Mouse (Mus musculus) hindbrain, embryonic 13.5 days (tissue): ENCODE results near the gene Lamc1. TPM values are rescaled to one million over a fixed set of nuclear protein-coding genes. Genes with fewer than 3 reads are reported as not detected.

Experiments used
- ATAC-seq: fragments of 200-750 bp; cut with Nextera tagmentation; 2 replicates; pipeline ENCODE4 v1.8.0; 2017; ENCODE audit warnings: moderate TSS enrichment; ENCODE audit not compliant: low FRiP score
- H3K27ac ChIP-seq: fragments of 300-500 bp; sonication (generic); 2 replicates; pipeline ENCODE4 v1.5.1; 2015; ENCODE audit warnings: inconsistent platforms, mild to moderate bottlenecking, moderate library complexity
- H3K27me3 ChIP-seq: fragments of 300-500 bp; sonication (generic); 2 replicates; pipeline ENCODE4 v1.6.1; 2015; ENCODE audit warnings: mild to moderate bottlenecking, inconsistent platforms
- H3K36me3 ChIP-seq: fragments of 300-500 bp; sonication (generic); 2 replicates; pipeline ENCODE4 v1.6.1; 2015; ENCODE audit warnings: mild to moderate bottlenecking, inconsistent platforms
- H3K4me1 ChIP-seq: fragments of 300-500 bp; sonication (generic); replicated peaks from 2 replicates; pipeline ENCODE4 v1.6.1; 2015; ENCODE audit warnings: inconsistent platforms
- H3K4me2 ChIP-seq: fragments of 300-500 bp; sonication (generic); 2 replicates; pipeline ENCODE4 v1.6.1; 2015; ENCODE audit warnings: inconsistent platforms, mild to moderate bottlenecking, moderate library complexity
- H3K4me3 ChIP-seq: fragments of 300-500 bp; sonication (generic); 2 replicates; pipeline ENCODE4 v1.5.1; 2015; ENCODE audit warnings: mild to moderate bottlenecking, inconsistent platforms
- H3K9ac ChIP-seq: fragments of 300-500 bp; sonication (generic); 2 replicates; pipeline ENCODE4 v1.6.1; 2015; ENCODE audit warnings: mild to moderate bottlenecking, inconsistent platforms
- H3K9me3 ChIP-seq: fragments of 300-500 bp; sonication (generic); 2 replicates; pipeline ENCODE4 v1.6.1; 2016; ENCODE audit warnings: inconsistent platforms
- WGBS: fragments of 180-500 bp; shearing (Covaris S2); methylation state at CpG from one replicate; pipeline ENCODE4 v1.1.7; 2015; 5-methylcytosine and 5-hydroxymethylcytosine counted together
- polyA plus RNA-seq: library from polyadenylated mRNA; unstranded; fragments of >200 nt; fragmentation: Nextera tagmentation; extraction: Ambion mirVana; gene quantifications from 2 replicates; pipeline ENCODE4 v1.2.1, GENCODE M21; 2015

The Lamc1 gene
- polyA plus RNA-seq, 1 experiment from 2014 or later, result 20.2 TPM

DNA sequence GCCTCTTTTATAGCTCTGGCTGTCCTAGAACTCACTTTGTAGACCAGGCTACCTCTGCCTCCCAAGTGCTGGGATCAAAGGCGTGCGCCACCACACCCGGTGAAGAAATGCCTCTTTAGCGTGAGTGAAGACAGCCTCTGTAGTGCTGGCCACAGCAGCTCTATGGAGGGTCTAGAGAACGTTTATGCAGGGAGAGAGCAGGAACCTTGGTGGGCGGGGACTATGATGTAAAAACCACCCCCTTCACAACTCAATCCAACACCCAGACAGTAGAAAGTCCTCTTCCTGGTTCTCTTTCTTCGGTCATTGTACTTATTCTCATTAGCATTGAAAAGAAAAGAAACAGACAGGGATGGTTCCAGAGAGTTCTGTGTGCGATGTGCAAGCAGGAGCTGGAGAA, 105.5 kb downstream of the Lamc1 start:
- peaks cover 78% of the 10 kb centered on the region for H3K36me3 ChIP-seq
- no peak overlapping the region for H3K4me3 ChIP-seq
- no peak for ATAC-seq
- no peaks in the 10 kb centered on the region for H3K4me1 ChIP-seq
- H3K27me3 ChIP-seq, result no peaks in the 10 kb centered on the region
- no peak overlapping the region for H3K27ac ChIP-seq
- H3K9ac ChIP-seq, result no peak overlapping the region
- H3K9me3 ChIP-seq, result no peaks in the 10 kb centered on the region
- H3K4me2 ChIP-seq, result no peak overlapping the region
- 88% methylated on average over 8 of the region's 8 CpGs for WGBS

DNA sequence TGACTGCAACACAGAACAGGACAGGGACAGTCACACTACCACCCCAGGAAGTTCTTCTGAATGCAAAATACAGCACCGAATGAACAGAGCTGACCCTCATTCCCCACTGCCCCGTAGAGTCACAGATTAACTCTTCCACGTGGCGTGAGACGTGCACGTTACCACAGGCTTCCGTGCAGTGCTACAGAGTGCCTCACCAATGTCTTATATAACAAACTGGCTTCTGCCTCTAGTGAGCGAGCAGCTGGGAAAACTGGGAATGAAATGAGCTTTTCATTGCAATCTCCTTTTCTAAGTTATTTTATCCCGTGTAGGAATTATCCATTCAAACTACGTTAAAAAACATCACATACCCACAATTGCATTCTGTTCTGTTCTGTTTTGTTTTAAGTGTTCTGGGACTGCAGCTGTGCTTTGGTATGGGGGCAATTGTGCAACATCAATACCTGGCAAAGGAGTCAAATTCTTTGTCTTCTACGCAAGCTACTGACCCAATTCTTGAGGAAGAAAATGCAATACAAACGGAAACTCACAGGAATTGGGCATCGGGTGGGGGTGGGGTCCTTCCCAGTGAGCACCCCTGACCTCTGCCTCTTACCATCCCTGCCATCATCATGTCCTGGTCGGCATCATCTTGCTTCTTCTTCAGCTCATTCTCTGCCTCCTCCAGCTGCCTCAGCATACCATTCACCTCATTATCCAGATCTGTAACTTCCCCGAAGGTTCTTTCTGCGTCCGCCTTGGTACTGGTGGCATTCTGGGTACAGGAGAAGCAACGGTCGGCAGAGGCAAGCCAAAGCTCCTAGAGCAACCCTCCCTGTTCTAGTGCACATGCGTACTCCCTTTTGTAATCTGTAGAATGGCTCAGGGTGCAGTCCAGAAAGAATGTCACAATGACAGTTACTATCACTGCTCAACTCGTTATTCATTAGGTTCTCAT, 106.5 kb downstream of the Lamc1 start:
- ATAC-seq, result no peak
- 91% methylated on average over 21 of the region's 21 CpGs for WGBS
- Histone ChIP-seq H3K9me3 (no peaks in the 10 kb centered on the region), H3K4me2 (no peak overlapping the region), H3K9ac (no peak overlapping the region), H3K4me1 (no peaks in the 10 kb centered on the region), H3K36me3 (peaks cover 79% of the 10 kb centered on the region), H3K27me3 (no peaks in the 10 kb centered on the region), H3K27ac (no peak overlapping the region), H3K4me3 (no peak overlapping the region)

DNA sequence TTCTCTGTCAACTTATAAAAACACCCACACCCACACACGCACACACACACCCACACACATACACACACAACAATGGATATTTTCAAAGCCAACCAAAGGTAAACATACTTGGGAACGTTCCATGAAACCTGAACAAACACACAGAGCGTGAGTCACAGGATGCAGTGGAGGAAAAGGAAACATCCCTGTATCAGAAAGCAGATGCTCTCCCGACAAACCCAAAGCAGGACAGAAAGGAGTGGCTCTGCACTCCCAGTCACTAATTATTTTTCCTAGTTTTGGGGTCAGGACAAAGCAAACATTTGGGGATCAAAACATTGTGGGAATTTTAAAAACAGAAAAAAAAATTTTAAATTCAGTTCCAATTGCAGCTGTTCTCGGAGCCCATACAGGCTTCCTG, 108.3 kb downstream of the Lamc1 start:
- H3K4me1 ChIP-seq, result no peaks in the 10 kb centered on the region
- no peak overlapping the region for H3K4me2 ChIP-seq
- H3K27me3 ChIP-seq, result no peaks in the 10 kb centered on the region
- H3K27ac ChIP-seq, result no peak overlapping the region
- no peak overlapping the region for H3K4me3 ChIP-seq
- peaks cover 81% of the 10 kb centered on the region for H3K36me3 ChIP-seq
- no peak for ATAC-seq
- no peaks in the 10 kb centered on the region for H3K9me3 ChIP-seq
- H3K9ac ChIP-seq, result no peak overlapping the region
- 80% methylated on average over 5 of the region's 5 CpGs for WGBS

DNA sequence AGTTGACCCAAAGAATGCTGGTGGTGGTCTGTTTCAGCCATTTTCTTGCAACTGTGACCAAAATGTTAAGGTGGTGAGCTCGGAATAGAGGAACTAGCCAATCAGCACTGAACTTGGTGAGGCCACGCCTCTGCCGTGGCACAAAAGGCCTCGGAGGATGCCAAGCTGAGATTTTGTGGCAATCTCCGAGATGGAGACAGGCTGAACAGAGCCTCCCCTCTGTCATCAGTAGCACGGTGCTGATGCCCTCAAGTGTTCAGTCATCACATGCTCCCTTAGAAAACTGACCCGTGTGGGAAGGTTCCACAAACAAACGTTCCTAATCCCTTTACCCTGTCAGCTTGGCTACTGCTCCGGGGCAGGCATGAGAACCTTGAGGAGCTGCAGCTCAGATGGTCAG, 113.2 kb downstream of the Lamc1 start:
- no peak overlapping the region for H3K27ac ChIP-seq
- no peaks in the 10 kb centered on the region for H3K4me1 ChIP-seq
- no peak for ATAC-seq
- no peak overlapping the region for H3K4me2 ChIP-seq
- H3K9me3 ChIP-seq, result no peaks in the 10 kb centered on the region
- no peak overlapping the region for H3K9ac ChIP-seq
- H3K27me3 ChIP-seq, result no peaks in the 10 kb centered on the region
- peaks cover 50% of the 10 kb centered on the region for H3K36me3 ChIP-seq
- 67% methylated on average over 9 of the region's 9 CpGs for WGBS
- no peak overlapping the region for H3K4me3 ChIP-seq

DNA sequence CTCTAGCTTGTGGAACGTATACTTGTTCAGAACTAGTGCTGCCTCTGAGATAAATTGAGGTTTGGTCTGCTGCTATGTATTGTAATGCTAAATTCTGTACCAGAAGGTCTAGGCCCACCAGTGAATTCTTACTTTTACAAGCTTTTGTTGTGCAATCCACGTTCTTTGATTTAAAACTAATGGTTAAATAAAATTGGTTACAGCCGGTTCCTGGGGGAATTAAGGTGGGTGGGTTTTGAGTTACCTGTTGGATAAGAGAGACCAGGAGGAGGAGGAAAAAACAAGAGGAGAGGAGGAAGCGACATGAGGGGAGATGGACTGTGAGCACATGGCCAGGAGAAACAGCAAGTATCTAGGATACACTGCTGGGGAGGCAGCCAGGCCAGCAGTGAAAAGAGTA, 116.1 kb downstream of the Lamc1 start:
- no peak overlapping the region for H3K27ac ChIP-seq
- no peak overlapping the region for H3K4me3 ChIP-seq

DNA sequence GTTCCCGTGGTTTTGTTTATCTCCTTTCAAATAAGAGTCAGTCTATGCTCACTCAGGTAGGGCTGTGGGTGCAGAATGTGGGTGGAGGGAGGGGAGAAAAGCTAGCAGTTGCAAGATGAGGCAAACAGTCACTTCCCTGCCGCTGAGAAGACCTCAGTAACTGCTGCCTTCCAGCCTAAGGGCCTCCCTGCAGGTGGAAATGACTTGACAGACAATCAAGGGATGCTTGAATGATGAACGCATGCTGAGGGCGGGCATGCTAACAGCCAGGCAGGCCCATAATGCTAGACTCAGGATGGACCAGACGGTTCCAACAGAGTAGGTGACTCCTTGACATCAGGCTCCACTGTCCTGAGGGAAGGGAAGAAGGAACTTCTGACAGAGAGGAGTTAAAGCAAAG, 116.9 kb downstream of the Lamc1 start:
- WGBS, result 67% methylated on average over 5 of the region's 5 CpGs
- ATAC-seq, result no peak

More for the DNA sequence above, 116.1 kb downstream of the Lamc1 start:
- Histone ChIP-seq H3K36me3 (peaks cover 29% of the 10 kb centered on the region), H3K27me3 (no peaks in the 10 kb centered on the region), H3K9ac (no peak overlapping the region), H3K4me2 (no peak overlapping the region), H3K9me3 (no peaks in the 10 kb centered on the region), H3K4me1 (no peaks in the 10 kb centered on the region)
- no peak for ATAC-seq
- 77% methylated on average over 4 of the region's 4 CpGs for WGBS

DNA sequence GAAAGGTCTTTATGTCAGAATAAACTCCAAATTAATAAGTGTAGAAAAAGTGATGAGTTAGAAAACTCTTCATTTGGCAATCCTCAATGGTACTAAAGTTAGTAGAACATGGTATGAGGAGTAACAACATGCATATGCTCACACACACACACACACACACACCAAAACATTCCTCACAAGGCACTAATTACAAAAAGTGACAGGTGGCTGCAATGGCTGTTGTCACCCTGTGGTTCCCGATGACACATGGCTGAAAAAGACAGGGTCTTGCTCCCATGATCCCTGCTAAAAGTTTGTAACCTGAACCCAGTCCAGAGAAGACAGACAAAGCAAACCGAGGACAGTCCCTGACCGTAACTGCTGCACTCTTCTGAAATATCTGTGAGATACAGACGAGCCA, 121.6 kb downstream of the Lamc1 start:
- Histone ChIP-seq H3K9ac (no peak overlapping the region), H3K4me1 (no peaks in the 10 kb centered on the region), H3K27ac (no peak overlapping the region), H3K27me3 (no peaks in the 10 kb centered on the region), H3K4me3 (no peak overlapping the region), H3K36me3 (no peaks in the 10 kb centered on the region), H3K9me3 (no peaks in the 10 kb centered on the region), H3K4me2 (no peak overlapping the region)
- ATAC-seq, result no peak
- whole genome bisulfite sequencing, result 62% methylated on average over 4 of the region's 4 CpGs

More for the DNA sequence above, 116.9 kb downstream of the Lamc1 start:
- Histone ChIP-seq H3K9me3 (no peaks in the 10 kb centered on the region), H3K4me3 (no peak overlapping the region), H3K4me1 (no peaks in the 10 kb centered on the region), H3K4me2 (no peak overlapping the region), H3K36me3 (peaks cover 21% of the 10 kb centered on the region), H3K9ac (no peak overlapping the region), H3K27me3 (no peaks in the 10 kb centered on the region), H3K27ac (no peak overlapping the region)

DNA sequence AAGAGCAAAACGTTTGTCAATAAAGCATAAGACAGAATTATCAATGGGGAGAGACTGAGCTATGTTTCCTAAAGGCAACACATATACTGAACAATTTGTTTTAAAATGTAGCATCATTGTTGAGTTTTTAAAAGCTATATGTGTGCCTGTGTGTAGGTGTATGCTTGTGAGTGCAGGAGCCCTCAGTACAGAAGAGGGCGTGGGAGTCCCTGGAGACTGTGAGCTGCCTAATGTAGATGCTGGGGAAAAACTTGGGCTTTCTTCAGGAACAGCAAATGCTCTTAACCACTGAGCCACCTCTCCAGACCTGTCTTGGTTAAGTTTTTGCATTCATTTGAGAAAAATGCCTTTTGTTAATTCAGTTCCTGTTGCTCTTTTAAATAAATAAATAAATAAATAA, 122.4 kb downstream of the Lamc1 start:
- no peaks in the 10 kb centered on the region for H3K9me3 ChIP-seq
- WGBS, result 87% methylated on average over 2 of the region's 2 CpGs

DNA sequence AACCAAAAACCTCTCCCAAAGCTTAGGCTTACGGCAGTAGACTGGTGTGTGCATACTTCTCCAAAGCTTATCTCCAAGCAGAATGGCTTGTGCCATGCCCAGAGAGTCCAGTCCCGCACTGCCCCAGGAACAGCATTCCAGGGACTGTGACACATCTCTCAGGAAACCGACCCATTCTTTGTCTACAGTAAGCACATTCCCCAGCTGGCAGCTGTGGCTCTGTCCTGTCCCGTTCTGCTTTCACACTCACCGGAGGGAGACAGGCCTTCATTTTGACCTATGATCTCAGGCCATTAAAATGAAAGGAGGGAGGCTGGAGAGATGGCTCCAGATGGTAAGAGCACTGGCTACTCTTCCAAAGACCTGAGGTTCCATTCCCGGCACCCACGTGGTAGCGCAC, 130.4 kb downstream of the Lamc1 start:
- H3K27me3 ChIP-seq, result no peaks in the 10 kb centered on the region
- H3K27ac ChIP-seq, result no peak overlapping the region
- H3K4me1 ChIP-seq, result peaks cover 18% of the 10 kb centered on the region
- 22% methylated on average over 8 of the region's 8 CpGs for WGBS
- no peaks in the 10 kb centered on the region for H3K9me3 ChIP-seq
- ATAC-seq, result peak; percentile 46
- no peak overlapping the region for H3K4me2 ChIP-seq
- H3K36me3 ChIP-seq, result no peaks in the 10 kb centered on the region
- H3K4me3 ChIP-seq, result no peak overlapping the region
- no peak overlapping the region for H3K9ac ChIP-seq

More for the DNA sequence above, 122.4 kb downstream of the Lamc1 start:
- no peak overlapping the region for H3K9ac ChIP-seq
- H3K27ac ChIP-seq, result no peak overlapping the region
- no peaks in the 10 kb centered on the region for H3K36me3 ChIP-seq
- no peak for ATAC-seq
- H3K4me1 ChIP-seq, result no peaks in the 10 kb centered on the region
- H3K4me3 ChIP-seq, result no peak overlapping the region
- H3K27me3 ChIP-seq, result no peaks in the 10 kb centered on the region
- no peak overlapping the region for H3K4me2 ChIP-seq

DNA sequence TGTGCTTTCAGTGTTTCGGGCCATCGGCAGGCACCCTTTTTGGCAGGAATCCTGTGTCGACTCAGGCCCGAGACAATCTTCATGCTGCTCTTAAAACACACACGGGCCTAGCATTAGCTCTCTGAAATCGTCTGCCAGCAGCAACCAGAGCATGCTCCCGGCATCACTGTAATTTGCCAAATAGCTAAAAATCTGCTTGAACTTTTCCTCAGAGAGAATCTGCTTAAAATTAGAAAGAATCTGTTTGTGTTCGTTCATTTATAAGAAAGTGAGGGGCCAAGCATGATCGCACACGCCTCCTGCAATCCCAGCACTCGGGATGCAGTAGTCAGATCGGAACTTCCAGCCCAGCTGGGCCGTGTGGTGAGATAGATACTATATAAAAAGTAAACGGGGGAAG, 131.1 kb downstream of the Lamc1 start:
- no peaks in the 10 kb centered on the region for H3K9me3 ChIP-seq
- no peak overlapping the region for H3K27ac ChIP-seq
- H3K9ac ChIP-seq, result peak overlapping the region; percentile 35; the same call in 1 of the 2 replicates
- H3K4me2 ChIP-seq, result no peak overlapping the region
- no peaks in the 10 kb centered on the region for H3K27me3 ChIP-seq
- H3K36me3 ChIP-seq, result no peaks in the 10 kb centered on the region
- no peak overlapping the region for H3K4me3 ChIP-seq
- 39% methylated on average over 14 of the region's 14 CpGs for WGBS
- peaks cover 18% of the 10 kb centered on the region for H3K4me1 ChIP-seq
- ATAC-seq, result no peak

DNA sequence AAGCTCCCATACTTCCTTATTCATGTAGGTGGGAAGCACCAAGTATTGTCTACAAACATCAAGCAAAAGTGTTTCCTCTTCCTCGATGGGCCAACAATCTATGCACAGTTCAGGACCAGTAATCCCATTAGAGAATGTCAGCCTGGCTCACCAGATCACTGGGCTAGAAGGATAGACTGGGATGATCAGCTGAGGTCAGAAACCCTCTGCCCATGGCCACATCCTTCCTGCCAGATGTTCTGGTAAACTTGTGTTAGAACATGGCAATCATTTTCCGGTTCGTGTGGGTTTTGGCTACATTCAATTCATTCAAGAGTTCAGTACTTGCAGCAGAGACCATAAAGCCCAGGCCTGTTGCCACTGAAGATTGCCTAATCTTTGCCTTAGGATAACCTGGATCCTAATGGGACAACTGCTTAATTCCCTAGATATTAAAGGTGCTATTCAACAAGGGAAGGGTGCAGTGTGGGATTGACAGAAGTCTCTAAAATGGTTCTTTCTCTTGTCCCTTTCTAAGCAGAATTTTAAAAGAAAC, 135.2 kb downstream of the Lamc1 start:
- Histone ChIP-seq H3K4me3 (no peak overlapping the region), H3K36me3 (no peaks in the 10 kb centered on the region), H3K9ac (no peak overlapping the region), H3K4me2 (no peak overlapping the region), H3K27ac (no peak overlapping the region), H3K9me3 (no peaks in the 10 kb centered on the region), H3K4me1 (peaks cover 21% of the 10 kb centered on the region), H3K27me3 (no peaks in the 10 kb centered on the region)
- ATAC-seq, result no peak
- WGBS, result 90% methylated on average over 3 of the region's 3 CpGs

DNA sequence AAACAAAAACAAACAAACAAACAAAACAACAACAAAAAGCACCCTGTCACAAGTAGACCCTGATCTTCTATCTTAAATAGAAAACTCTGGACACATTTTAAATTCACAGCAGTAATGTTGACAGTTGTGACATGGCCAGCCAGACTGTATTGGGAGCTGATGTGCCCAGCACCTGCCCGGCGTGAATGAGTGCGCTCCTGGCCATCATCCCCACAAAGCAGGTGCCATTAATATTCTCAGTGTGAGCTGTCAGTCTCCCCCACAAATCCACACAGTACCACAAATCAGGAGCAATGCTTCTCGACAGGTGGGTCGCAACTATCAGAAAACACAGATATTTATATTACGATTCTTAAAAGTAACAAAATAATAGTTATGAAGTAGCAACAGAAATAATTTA, 139.6 kb downstream of the Lamc1 start:
- 82% methylated on average over 6 of the region's 6 CpGs for WGBS
- no peak for ATAC-seq
- Histone ChIP-seq H3K4me2 (no peak overlapping the region), H3K36me3 (no peaks in the 10 kb centered on the region), H3K27me3 (peaks cover 6% of the 10 kb centered on the region), H3K4me3 (no peak overlapping the region), H3K9ac (no peak overlapping the region), H3K9me3 (no peaks in the 10 kb centered on the region), H3K27ac (no peak overlapping the region), H3K4me1 (peaks cover 19% of the 10 kb centered on the region)

DNA sequence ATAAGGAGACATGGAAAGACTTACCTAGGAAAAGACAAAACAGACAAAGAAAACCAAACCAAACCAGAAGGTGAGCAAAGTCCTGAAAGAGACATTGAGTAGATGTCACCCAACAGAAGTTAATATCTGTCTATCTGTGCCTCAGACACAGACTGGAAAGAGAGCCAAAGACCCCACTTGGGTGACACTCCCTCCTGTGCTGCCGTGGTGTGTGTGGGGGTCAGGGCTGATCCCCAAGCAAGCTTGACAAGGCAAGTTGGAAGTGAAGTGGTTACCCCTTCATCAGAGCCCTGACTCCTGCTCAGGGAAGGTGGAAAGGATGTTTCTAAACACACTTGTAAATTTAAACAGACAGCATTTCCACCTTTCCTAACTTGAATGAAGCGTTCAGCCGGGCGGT, 140.2 kb downstream of the Lamc1 start:
- Histone ChIP-seq H3K4me1 (peaks cover 19% of the 10 kb centered on the region), H3K27me3 (peaks cover 7% of the 10 kb centered on the region), H3K36me3 (no peaks in the 10 kb centered on the region), H3K27ac (peak overlapping the region; percentile 58; the same call in 1 of the 2 replicates), H3K9me3 (no peaks in the 10 kb centered on the region), H3K4me2 (no peak overlapping the region), H3K9ac (no peak overlapping the region), H3K4me3 (no peak overlapping the region)
- 78% methylated on average over 4 of the region's 4 CpGs for WGBS
- ATAC-seq, result no peak
